Comparison of ENCODE assay signal across 19 mouse cellular contexts in genomic region chr3:94473567-94474232, GRCm38 (mm10). TPM values are rescaled to one million over a fixed set of nuclear protein-coding genes. Genes with fewer than 3 reads are reported as not detected.
DNase-seq lines count a peak whose midpoint lies in the region; ATAC-seq and TF ChIP-seq lines count a peak whose summit lies in the region.
"Had no signal": no experiment of that assay in that cellular context is flagged by ENCODE, and none has a peak within 500 bp of the region (broad histone marks: within the 10 kb centered on the region; RNA-seq: fewer than 3 reads in every experiment).

No protein-coding gene starts in this region.

- no peaks in the 10 kb centered on the region for H3K9me3 ChIP-seq in forebrain, embryonic 13.5 days (replicated peaks)
- no peaks in the 10 kb centered on the region for H3K9me3 ChIP-seq in forebrain, embryonic 10.5 days
- H3K9me3 ChIP-seq in heart, embryonic 16.5 days (replicated peaks; ENCODE audit: control insufficient read depth, low read length) = no peaks in the 10 kb centered on the region
- H3K9me3 ChIP-seq in heart, embryonic 11.5 days (replicated peaks; ENCODE audit: control insufficient read depth, low read length) = no peaks in the 10 kb centered on the region
- H3K9me3 ChIP-seq: embryonic facial prominence, embryonic 12.5 days had no signal

- TF ChIP-seq CTCF in testis, adult 2 months (IDR thresholded peaks at IDR 0.05; ENCODE audit: control insufficient read depth, insufficient read depth, insufficient replicate concordance, low read depth, low read length) = no peak

- H3K36me3 ChIP-seq in forebrain, embryonic 13.5 days (ENCODE audit: poor library complexity, severe bottlenecking) = no peaks in the 10 kb centered on the region
- H3K36me3 ChIP-seq in forebrain, embryonic 10.5 days (replicated peaks) = no peaks in the 10 kb centered on the region
- H3K36me3 ChIP-seq in heart, embryonic 16.5 days (ENCODE audit: control insufficient read depth, insufficient read depth) = no peaks in the 10 kb centered on the region
- no peaks in the 10 kb centered on the region for H3K36me3 ChIP-seq in heart, embryonic 11.5 days (ENCODE audit: control insufficient read depth, insufficient read depth, low read length)
- no peaks in the 10 kb centered on the region for H3K36me3 ChIP-seq in testis, adult 2 months (ENCODE audit: control insufficient read depth, insufficient read depth, low read length)
- H3K36me3 ChIP-seq: embryonic facial prominence, embryonic 12.5 days had no signal

- H3K9ac ChIP-seq in forebrain, embryonic 13.5 days = 0 out of 2 replicates have a peak overlapping the region, but pooled peaks have one; percentile 18
- H3K9ac ChIP-seq in heart, embryonic 16.5 days (ENCODE audit: low read length) = no peak overlapping the region
- H3K9ac ChIP-seq in heart, embryonic 11.5 days (ENCODE audit: low read depth, low read length) = no peak overlapping the region
- H3K9ac ChIP-seq: embryonic facial prominence, embryonic 12.5 days had no signal

- no peaks in the 10 kb centered on the region for H3K27me3 ChIP-seq in forebrain, embryonic 13.5 days
- peaks cover 12% of the 10 kb centered on the region for H3K27me3 ChIP-seq in forebrain, embryonic 10.5 days (ENCODE audit: poor library complexity, severe bottlenecking)
- peaks cover 9% of the 10 kb centered on the region for H3K27me3 ChIP-seq in heart, embryonic 16.5 days (ENCODE audit: control insufficient read depth, insufficient read depth, low read length)
- H3K27me3 ChIP-seq in heart, embryonic 11.5 days (ENCODE audit: control insufficient read depth, insufficient read depth, low read length) = peaks cover 5% of the 10 kb centered on the region
- H3K27me3 ChIP-seq in testis, adult 2 months (ENCODE audit: control insufficient read depth, insufficient read depth, low read length) = no peaks in the 10 kb centered on the region

- H3K4me3 ChIP-seq in forebrain, embryonic 13.5 days = no peak overlapping the region
- H3K4me3 ChIP-seq in forebrain, embryonic 10.5 days = no peak overlapping the region
- no peak overlapping the region for H3K4me3 ChIP-seq in heart, embryonic 16.5 days (ENCODE audit: low read length)
- no peak overlapping the region for H3K4me3 ChIP-seq in heart, embryonic 11.5 days (ENCODE audit: low read depth, low read length)
- peak overlapping the region; percentile 64 for H3K4me3 ChIP-seq in testis, adult 2 months (ENCODE audit: control insufficient read depth, low read depth, low read length)
- H3K4me3 ChIP-seq: embryonic facial prominence, embryonic 12.5 days had no signal

- WGBS in forebrain, embryonic 13.5 days = 73% methylated on average over 5 of the region's 5 CpGs
- 87% methylated on average over 5 of the region's 5 CpGs for WGBS in forebrain, embryonic 10.5 days
- 31% methylated on average over 5 of the region's 5 CpGs for WGBS in heart, embryonic 16.5 days
- WGBS in heart, embryonic 11.5 days (ENCODE audit: insufficient replicate concordance) = 33% methylated on average over 5 of the region's 5 CpGs

- no peak overlapping the region; the same call in 1 of the 2 replicates for H3K27ac ChIP-seq in forebrain, embryonic 13.5 days
- H3K27ac ChIP-seq in forebrain, embryonic 10.5 days = no peak overlapping the region
- peak overlapping the region; percentile 5; the same call in 1 of the 2 replicates for H3K27ac ChIP-seq in heart, embryonic 16.5 days (ENCODE audit: low read length)
- H3K27ac ChIP-seq in heart, embryonic 11.5 days (ENCODE audit: low read depth, low read length) = no peak overlapping the region
- H3K27ac ChIP-seq in testis, adult 2 months (ENCODE audit: control insufficient read depth, insufficient read depth, low read depth, low read length) = no peak overlapping the region
- H3K27ac ChIP-seq: embryonic facial prominence, embryonic 12.5 days had no signal

- no peak overlapping the region for H3K4me2 ChIP-seq in forebrain, embryonic 13.5 days
- no peak overlapping the region for H3K4me2 ChIP-seq in heart, embryonic 16.5 days (ENCODE audit: low read depth, low read length)
- H3K4me2 ChIP-seq in heart, embryonic 11.5 days = no peak overlapping the region

- peaks cover 44% of the 10 kb centered on the region for H3K4me1 ChIP-seq in forebrain, embryonic 13.5 days
- H3K4me1 ChIP-seq in forebrain, embryonic 10.5 days = peaks cover 55% of the 10 kb centered on the region
- H3K4me1 ChIP-seq in heart, embryonic 16.5 days (ENCODE audit: control insufficient read depth, insufficient read depth, low read length) = peaks cover 18% of the 10 kb centered on the region
- H3K4me1 ChIP-seq in heart, embryonic 11.5 days (ENCODE audit: control insufficient read depth, insufficient read depth, low read length) = peaks cover 14% of the 10 kb centered on the region
- peaks cover 7% of the 10 kb centered on the region for H3K4me1 ChIP-seq in testis, adult 2 months (ENCODE audit: control insufficient read depth, insufficient read depth, low read length)

- DNase-seq in forebrain, embryonic 10.5 days (ENCODE audit: extremely low spot score, low spot score) = no peak
- no peak for DNase-seq in testis, postnatal 10 days (ENCODE audit: low spot score)
- DNase-seq in urinary bladder, postnatal 36 days (ENCODE audit: low spot score in 2 of 2) = no peak
- DNase-seq: kidney, postnatal 36 days; lung, adult 2 months; right cerebral cortex, postnatal 25 days; thymus, adult 18-20 months had no signal

- no peak for ATAC-seq in forebrain, embryonic 13.5 days
- ATAC-seq in heart, embryonic 16.5 days (replicated peaks; ENCODE audit: extremely low read depth, insufficient read depth, low FRiP score) = no peak
- ATAC-seq in heart, embryonic 11.5 days (replicated peaks; ENCODE audit: insufficient number of reproducible peaks, low FRiP score, low TSS enrichment) = no peak
- no peak for ATAC-seq in erythroblast, adult 5-6 weeks (replicated peaks; ENCODE audit: low FRiP score, poor library complexity, severe bottlenecking)
- ATAC-seq: hindbrain, embryonic 16.5 days had no signal

- no peak for TF ChIP-seq POLR2A in testis, adult 2 months (IDR thresholded peaks at IDR 0.05; ENCODE audit: control insufficient read depth, low read depth, low read length)

RNA-seq across cellular contexts. Expression of gene Celf3, which starts 4.4 kb away (rescaled TPM):
- 320 and 332 TPM in 2 replicates for polyA plus RNA-seq in forebrain, embryonic 13.5 days (2015; fragmentation: Nextera tagmentation; extraction: Ambion mirVana)
- 34.7 and 46.8 TPM in 2 replicates for polyA plus RNA-seq in forebrain, embryonic 10.5 days (2016; fragmentation: Nextera tagmentation; extraction: Ambion mirVana)
- 1.7 and 1.8 TPM in 2 replicates for polyA plus RNA-seq in heart, embryonic 16.5 days (2015; fragmentation: Nextera tagmentation; extraction: Ambion mirVana)
- polyA plus RNA-seq in heart, embryonic 11.5 days (2014; fragmentation: Nextera tagmentation; extraction: Ambion mirVana) = 2.8 and 4.7 TPM in 2 replicates
- 243 and 256 TPM in 2 replicates for polyA plus RNA-seq in testis, adult 2 months (2012; rRNA removed)
- not detected in 2 replicates for total RNA-seq in erythroblast, adult 5-6 weeks (2015; ENCODE audit: low replicate concordance)
- total RNA-seq in erythroblast, adult 5-6 weeks (2017; ENCODE audit: low replicate concordance) = not detected in 2 replicates
- total RNA-seq: common myeloid progenitor, adult 5-6 weeks; liver, adult 2 months had no signal
- polyA plus RNA-seq: liver, adult 2 months had no signal

RNA-seq across cellular contexts. Expression of gene Riiad1, which starts 6.4 kb away (rescaled TPM):
- 20.2 and 22.8 TPM in 2 replicates for polyA plus RNA-seq in forebrain, embryonic 13.5 days (2015; fragmentation: Nextera tagmentation; extraction: Ambion mirVana)
- polyA plus RNA-seq in forebrain, embryonic 10.5 days (2016; fragmentation: Nextera tagmentation; extraction: Ambion mirVana) = 6.0 and 6.9 TPM in 2 replicates
- polyA plus RNA-seq in heart, embryonic 16.5 days (2015; fragmentation: Nextera tagmentation; extraction: Ambion mirVana) = 4.7 and 5.0 TPM in 2 replicates
- polyA plus RNA-seq in heart, embryonic 11.5 days (2014; fragmentation: Nextera tagmentation; extraction: Ambion mirVana) = 6.6 and 7.0 TPM in 2 replicates
- polyA plus RNA-seq in testis, adult 2 months (2012; rRNA removed) = 107 and 109 TPM in 2 replicates
- total RNA-seq in erythroblast, adult 5-6 weeks (2015; ENCODE audit: low replicate concordance) = not detected in 2 replicates
- not detected in 2 replicates for total RNA-seq in erythroblast, adult 5-6 weeks (2017; ENCODE audit: low replicate concordance)
- total RNA-seq: common myeloid progenitor, adult 5-6 weeks; liver, adult 2 months; neutrophil, adult 5-6 weeks had no signal
- polyA plus RNA-seq: liver, adult 2 months had no signal

RNA-seq across cellular contexts. Expression of gene Oaz3, which starts 30.0 kb away (rescaled TPM):
- polyA plus RNA-seq in forebrain, embryonic 13.5 days (2015; fragmentation: Nextera tagmentation; extraction: Ambion mirVana) = 1.2 and 1.4 TPM in 2 replicates
- polyA plus RNA-seq in forebrain, embryonic 10.5 days (2016; fragmentation: Nextera tagmentation; extraction: Ambion mirVana) = 0.62 and 0.81 TPM in 2 replicates
- polyA plus RNA-seq in heart, embryonic 16.5 days (2015; fragmentation: Nextera tagmentation; extraction: Ambion mirVana) = 0.49 and 0.72 TPM in 2 replicates
- 0.29 TPM in 1 of 2 replicates, not detected in the other for polyA plus RNA-seq in heart, embryonic 11.5 days (2014; fragmentation: Nextera tagmentation; extraction: Ambion mirVana)
- 2,779 and 3,078 TPM in 2 replicates for polyA plus RNA-seq in testis, adult 2 months (2012; rRNA removed)
- total RNA-seq in erythroblast, adult 5-6 weeks (2015; ENCODE audit: low replicate concordance) = not detected in 2 replicates
- total RNA-seq in erythroblast, adult 5-6 weeks (2017; ENCODE audit: low replicate concordance) = not detected in 2 replicates
- total RNA-seq: adrenal gland, adult 18-20 months; common myeloid progenitor, adult 5-6 weeks; left cerebral cortex, postnatal 36 days; neutrophil, adult 5-6 weeks had no signal
- polyA plus RNA-seq: lung, adult 2 months had no signal

RNA-seq across cellular contexts. Expression of gene Mrpl9, which starts 30.6 kb away (rescaled TPM):
- 62.8 and 62.9 TPM in 2 replicates for polyA plus RNA-seq in forebrain, embryonic 13.5 days (2015; fragmentation: Nextera tagmentation; extraction: Ambion mirVana)
- polyA plus RNA-seq in forebrain, embryonic 10.5 days (2016; fragmentation: Nextera tagmentation; extraction: Ambion mirVana) = 70.9 and 74.5 TPM in 2 replicates
- 64.6 and 71.6 TPM in 2 replicates for polyA plus RNA-seq in heart, embryonic 16.5 days (2015; fragmentation: Nextera tagmentation; extraction: Ambion mirVana)
- polyA plus RNA-seq in heart, embryonic 11.5 days (2014; fragmentation: Nextera tagmentation; extraction: Ambion mirVana) = 60.8 and 65.5 TPM in 2 replicates
- polyA plus RNA-seq in testis, adult 2 months (2012; rRNA removed) = 16.8 and 17.1 TPM in 2 replicates
- 11.5 and 20.8 TPM in 2 replicates for total RNA-seq in erythroblast, adult 5-6 weeks (2015; ENCODE audit: low replicate concordance)
- 10.5 and 13.0 TPM in 2 replicates for total RNA-seq in erythroblast, adult 5-6 weeks (2017; ENCODE audit: low replicate concordance)

Comparison
In these comparisons a context has a peak if more than half of its experiments do, and no peak if none do; other contexts are left out.
1. RNA of gene Oaz3, which starts 30.0 kb away (polyA plus RNA-seq): 2,779 to 3,078 TPM in testis, adult 2 months; 1.2 to 1.4 TPM in forebrain, embryonic 13.5 days, 0.62 to 0.81 TPM in forebrain, embryonic 10.5 days, 0.49 to 0.72 TPM in heart, embryonic 16.5 days and 0.29 TPM in heart, embryonic 11.5 days; every median in the first group is over 1,000 times any median in the second.